Mouse (Mus musculus) limb, embryonic 12.5 days (tissue): Measurements from ENCODE around the gene Mfap5. TPM values are rescaled to one million over a fixed set of nuclear protein-coding genes. Genes with fewer than 3 reads are reported as not detected.
A peak's percentile ranks its signal among the peaks of the same experiment; 100 is the strongest.

Source experiments
- ATAC-seq: fragments of 200-750 bp; cut with Nextera tagmentation; 2 replicates; pipeline ENCODE4 v1.8.0; 2017; ENCODE audit warnings: low read depth, moderate TSS enrichment; ENCODE audit not compliant: insufficient number of reproducible peaks, insufficient read depth, low FRiP score, low TSS enrichment
- H3K27ac ChIP-seq: fragments of 300-500 bp; sonication (generic); 2 replicates; pipeline ENCODE4 v1.5.1; 2016; ENCODE audit warnings: mild to moderate bottlenecking, moderate library complexity
- H3K27me3 ChIP-seq: fragments of 300-500 bp; sonication (generic); 2 replicates; pipeline ENCODE4 v1.6.1; 2016; ENCODE audit warnings: mild to moderate bottlenecking, moderate library complexity
- H3K36me3 ChIP-seq: fragments of 300-500 bp; sonication (generic); 2 replicates; pipeline ENCODE4 v1.6.1; 2016; ENCODE audit warnings: mild to moderate bottlenecking, moderate library complexity
- H3K4me1 ChIP-seq: fragments of 300-500 bp; sonication (generic); replicated peaks from 2 replicates; pipeline ENCODE4 v1.6.1; 2016
- H3K4me2 ChIP-seq: fragments of 300-500 bp; sonication (generic); 2 replicates; pipeline ENCODE4 v1.6.1; 2016; ENCODE audit warnings: mild to moderate bottlenecking, moderate library complexity
- H3K4me3 ChIP-seq: fragments of 300-500 bp; sonication (generic); replicated peaks from 2 replicates; pipeline ENCODE4 v1.5.1; 2016; ENCODE audit warnings: mild to moderate bottlenecking
- H3K9ac ChIP-seq: fragments of 300-500 bp; sonication (generic); replicated peaks from 2 replicates; pipeline ENCODE4 v1.6.1; 2016; ENCODE audit warnings: mild to moderate bottlenecking, moderate library complexity
- H3K9me3 ChIP-seq: fragments of 300-500 bp; sonication (generic); 2 replicates; pipeline ENCODE4 v1.6.1; 2016; ENCODE audit warnings: mild to moderate bottlenecking, moderate library complexity
- WGBS: fragments of 180-500 bp; shearing (Covaris S2); methylation state at CpG from one replicate; pipeline ENCODE4 v1.1.7; 2016; 5-methylcytosine and 5-hydroxymethylcytosine counted together
- polyA plus RNA-seq: library from polyadenylated mRNA; unstranded; fragments of >200 nt; fragmentation: Nextera tagmentation; extraction: Ambion mirVana; gene quantifications from 2 replicates; pipeline ENCODE4 v1.2.1, GENCODE M21; 2016

Gene Mfap5
- polyA plus RNA-seq, 1 experiment from 2014 or later = 1.2 TPM

DNA sequence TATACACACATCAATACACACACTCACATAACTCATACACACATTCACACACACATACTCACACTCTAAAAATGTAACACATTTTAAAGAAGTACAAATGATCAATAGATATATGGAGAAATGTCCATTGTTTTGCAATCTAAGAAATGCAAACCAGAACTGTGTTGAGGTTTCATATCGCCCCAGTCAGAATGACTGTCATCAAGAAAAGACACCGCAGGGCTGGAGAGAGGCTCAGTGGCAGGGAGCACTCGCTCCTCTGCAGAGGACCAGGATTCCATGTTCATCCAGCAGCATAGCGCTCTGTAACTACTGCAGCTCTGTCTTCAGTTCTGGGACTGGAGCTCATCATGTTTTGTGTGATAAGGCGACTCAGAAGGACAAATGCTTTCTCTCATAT lies 37.9 kb downstream of the Mfap5 start:
- Histone ChIP-seq H3K27me3 (no peaks in the 10 kb centered on the region), H3K4me1 (peaks cover 15% of the 10 kb centered on the region), H3K4me2 (no peak overlapping the region), H3K27ac (no peak overlapping the region), H3K9me3 (no peaks in the 10 kb centered on the region), H3K36me3 (no peaks in the 10 kb centered on the region), H3K4me3 (no peak overlapping the region), H3K9ac (no peak overlapping the region)
- no peak for ATAC-seq
- WGBS = 83% methylated on average over 5 of the region's 5 CpGs

DNA sequence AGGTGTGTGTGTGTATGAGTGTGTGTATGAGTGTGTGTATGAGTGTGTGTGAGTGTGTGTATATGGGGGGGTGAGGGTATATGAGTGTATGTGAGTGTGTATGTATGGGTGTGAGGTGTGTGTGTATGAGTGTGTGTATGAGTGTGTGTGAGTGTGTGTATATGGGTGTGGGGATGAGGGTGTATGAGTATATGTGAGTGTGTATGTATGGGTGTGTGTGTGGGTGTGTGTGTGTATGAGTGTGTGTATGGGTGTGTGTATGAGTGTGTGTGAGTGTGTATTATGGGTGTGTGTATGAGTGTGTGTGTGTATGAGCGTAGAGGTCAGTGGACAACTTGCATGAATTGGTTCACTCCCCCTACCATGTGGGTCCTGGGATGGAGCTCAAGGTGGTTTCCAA lies 39.0 kb downstream of the Mfap5 start:
- no peak for ATAC-seq
- peaks cover 15% of the 10 kb centered on the region for H3K4me1 ChIP-seq
- H3K4me3 ChIP-seq = no peak overlapping the region
- no peaks in the 10 kb centered on the region for H3K36me3 ChIP-seq
- peak overlapping the region; percentile 66 for H3K27ac ChIP-seq
- 88% methylated on average over 1 of the region's 1 CpGs for WGBS
- H3K27me3 ChIP-seq = no peaks in the 10 kb centered on the region
- H3K9me3 ChIP-seq = no peaks in the 10 kb centered on the region
- no peak overlapping the region for H3K4me2 ChIP-seq
- H3K9ac ChIP-seq = no peak overlapping the region

DNA sequence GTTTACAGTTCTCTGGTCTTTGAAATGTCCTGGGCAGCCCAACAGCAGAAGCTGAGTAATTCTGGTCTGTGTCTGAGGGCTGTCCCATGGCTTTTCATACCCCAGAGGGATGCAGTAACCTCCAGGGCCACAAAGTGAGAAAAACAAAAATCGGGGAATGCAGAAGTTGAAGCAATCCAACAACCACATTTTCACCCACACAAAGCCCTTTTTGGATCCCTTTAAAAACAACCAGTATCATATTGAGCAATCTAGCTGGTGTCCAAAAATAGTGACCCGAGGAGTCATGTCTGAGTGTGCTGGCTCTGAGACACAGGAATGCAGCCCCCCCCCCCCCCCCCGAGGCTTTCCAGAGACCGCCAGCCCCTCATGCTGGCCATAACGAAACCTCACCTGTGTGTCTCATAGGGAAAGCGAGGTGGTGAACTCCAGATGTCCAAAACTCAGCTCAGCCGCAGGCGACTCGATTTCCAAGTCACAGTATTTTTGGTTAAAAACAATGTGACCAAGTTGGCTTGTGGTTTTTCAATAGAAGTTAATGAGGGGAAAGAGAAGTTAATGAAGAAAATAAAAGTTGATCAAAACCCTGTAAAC lies 39.7 kb downstream of the Mfap5 start:
- peaks cover 15% of the 10 kb centered on the region for H3K4me1 ChIP-seq
- H3K36me3 ChIP-seq = no peaks in the 10 kb centered on the region
- 52% methylated on average over 9 of the region's 9 CpGs for WGBS
- no peak overlapping the region for H3K4me3 ChIP-seq
- no peaks in the 10 kb centered on the region for H3K9me3 ChIP-seq
- H3K27ac ChIP-seq = peak overlapping the region; percentile 74
- H3K4me2 ChIP-seq = peak overlapping the region; percentile 21; the same call in 1 of the 2 replicates
- H3K9ac ChIP-seq = no peak overlapping the region
- no peaks in the 10 kb centered on the region for H3K27me3 ChIP-seq
- ATAC-seq = peak; percentile 54; the same call in 1 of the 2 replicates

DNA sequence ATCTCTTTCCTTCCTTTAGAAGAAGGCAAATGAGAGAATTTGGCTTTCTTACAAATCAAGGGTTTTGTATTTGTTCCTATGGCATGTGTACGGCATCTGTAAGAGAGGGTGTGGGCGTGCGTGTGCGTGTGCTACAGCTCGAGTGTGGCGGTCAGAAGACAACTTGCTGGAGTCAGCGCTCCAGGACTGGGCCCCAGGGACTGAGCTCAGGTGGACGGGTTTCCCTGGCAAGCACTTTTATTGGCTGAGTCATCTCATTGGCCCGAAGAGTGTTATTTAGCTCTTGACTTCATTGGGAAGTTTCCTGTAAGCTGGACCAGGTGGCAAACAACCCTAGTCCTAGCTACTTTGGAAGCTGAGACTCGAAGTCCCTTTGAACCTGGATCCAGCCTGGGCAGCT lies 40.3 kb downstream of the Mfap5 start:
- peak overlapping the region; percentile 21; the same call in 1 of the 2 replicates for H3K4me2 ChIP-seq
- no peaks in the 10 kb centered on the region for H3K36me3 ChIP-seq
- ATAC-seq = peak; percentile 77
- H3K27me3 ChIP-seq = no peaks in the 10 kb centered on the region
- 54% methylated on average over 10 of the region's 10 CpGs for WGBS
- H3K9ac ChIP-seq = no peak overlapping the region
- no peaks in the 10 kb centered on the region for H3K9me3 ChIP-seq
- peaks cover 15% of the 10 kb centered on the region for H3K4me1 ChIP-seq
- no peak overlapping the region for H3K4me3 ChIP-seq
- H3K27ac ChIP-seq = peak overlapping the region; percentile 74

DNA sequence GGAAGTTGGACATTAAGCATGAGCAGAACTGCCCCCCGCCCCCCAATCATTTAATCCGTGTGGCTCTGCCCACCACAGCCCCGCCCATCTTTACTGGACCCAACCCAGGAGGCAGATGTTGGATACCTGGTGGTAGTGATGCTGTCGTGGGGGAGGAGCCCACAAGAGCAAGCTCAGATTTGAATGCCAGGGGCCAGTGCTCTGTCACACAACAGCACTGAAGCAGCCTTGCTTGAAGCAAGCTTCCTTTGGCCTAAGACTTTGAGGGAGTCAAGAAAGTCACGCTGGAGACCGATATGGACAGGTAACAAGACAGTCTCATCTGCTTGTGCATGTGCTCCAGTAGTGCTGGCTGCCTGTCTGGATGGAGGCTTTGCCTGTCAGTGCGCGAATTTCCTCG lies 48.0 kb downstream of the Mfap5 start, which contains the start of gene Aicda:
Aicda (plus strand) TSS at position 196 of the 400 bp plus-strand sequence.
- no peak within 1 kb of the TSS for H3K9ac ChIP-seq
- no peak within 1 kb of the TSS for H3K4me2 ChIP-seq
- H3K27ac ChIP-seq = no peak within 1 kb of the TSS
- H3K36me3 ChIP-seq = no peaks in the 10 kb centered on the region
- ATAC-seq = no peak
- no peaks in the 10 kb centered on the region for H3K9me3 ChIP-seq
- H3K4me3 ChIP-seq = no peak within 1 kb of the TSS
- H3K4me1 ChIP-seq = no peaks in the 10 kb centered on the region
- WGBS = 57% methylated on average over 9 of the region's 9 CpGs
- peaks cover 9% of the 10 kb centered on the region; the same call in 1 of the 2 replicates for H3K27me3 ChIP-seq

DNA sequence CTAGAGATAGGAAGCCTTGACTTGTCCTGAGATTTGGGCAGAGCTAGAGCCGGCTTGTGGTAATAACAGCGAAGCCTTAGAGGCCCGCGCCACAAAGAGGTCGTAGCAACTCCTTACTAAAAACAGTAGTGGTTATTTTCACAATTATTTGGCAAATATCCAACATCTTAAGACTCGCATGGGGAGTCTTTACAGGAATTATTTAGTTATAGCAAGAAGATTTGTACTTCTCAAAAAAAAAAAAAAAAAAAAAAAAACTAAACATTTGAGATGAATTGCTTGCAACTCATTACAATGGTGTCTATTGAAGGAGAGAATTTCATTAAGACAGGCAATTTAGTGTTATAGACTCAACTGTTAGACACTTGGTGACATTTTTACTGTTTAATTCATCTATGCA lies 48.5 kb downstream of the Mfap5 start:
- Histone ChIP-seq H3K4me1 (no peaks in the 10 kb centered on the region), H3K9me3 (no peaks in the 10 kb centered on the region), H3K9ac (no peak overlapping the region), H3K27ac (no peak overlapping the region), H3K4me2 (no peak overlapping the region), H3K36me3 (no peaks in the 10 kb centered on the region), H3K27me3 (peaks cover 9% of the 10 kb centered on the region; the same call in 1 of the 2 replicates), H3K4me3 (no peak overlapping the region)
- no peak for ATAC-seq
- 80% methylated on average over 6 of the region's 6 CpGs for WGBS

DNA sequence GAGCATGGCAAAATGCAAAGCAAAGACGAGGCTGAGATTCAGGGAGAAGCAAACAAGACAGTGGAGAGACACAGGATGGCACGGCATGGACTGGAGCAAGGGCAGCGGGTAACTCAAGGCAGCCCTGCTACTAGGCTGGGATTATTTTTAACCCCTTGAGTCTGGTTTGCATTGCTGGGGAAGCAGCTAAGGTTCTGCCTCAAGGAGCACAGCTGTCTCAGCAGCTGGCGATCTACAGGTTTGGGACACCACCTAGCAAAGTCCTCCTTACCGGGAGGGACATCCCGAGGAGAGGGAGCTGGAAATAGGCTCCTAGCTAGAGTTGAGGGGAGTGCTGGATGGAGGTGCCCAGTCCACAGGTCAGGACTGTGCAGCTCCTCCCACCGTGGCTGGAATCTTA lies 49.6 kb downstream of the Mfap5 start:
- no peak overlapping the region for H3K9ac ChIP-seq
- 42% methylated on average over 7 of the region's 7 CpGs for WGBS
- no peaks in the 10 kb centered on the region for H3K36me3 ChIP-seq
- no peak overlapping the region for H3K27ac ChIP-seq
- 0 out of 2 replicates have a peak, but pooled peaks cover 2% of the 10 kb centered on the region for H3K4me1 ChIP-seq
- H3K4me2 ChIP-seq = no peak overlapping the region
- H3K9me3 ChIP-seq = no peaks in the 10 kb centered on the region
- ATAC-seq = no peak
- no peak overlapping the region for H3K4me3 ChIP-seq
- H3K27me3 ChIP-seq = peaks cover 9% of the 10 kb centered on the region; the same call in 1 of the 2 replicates

DNA sequence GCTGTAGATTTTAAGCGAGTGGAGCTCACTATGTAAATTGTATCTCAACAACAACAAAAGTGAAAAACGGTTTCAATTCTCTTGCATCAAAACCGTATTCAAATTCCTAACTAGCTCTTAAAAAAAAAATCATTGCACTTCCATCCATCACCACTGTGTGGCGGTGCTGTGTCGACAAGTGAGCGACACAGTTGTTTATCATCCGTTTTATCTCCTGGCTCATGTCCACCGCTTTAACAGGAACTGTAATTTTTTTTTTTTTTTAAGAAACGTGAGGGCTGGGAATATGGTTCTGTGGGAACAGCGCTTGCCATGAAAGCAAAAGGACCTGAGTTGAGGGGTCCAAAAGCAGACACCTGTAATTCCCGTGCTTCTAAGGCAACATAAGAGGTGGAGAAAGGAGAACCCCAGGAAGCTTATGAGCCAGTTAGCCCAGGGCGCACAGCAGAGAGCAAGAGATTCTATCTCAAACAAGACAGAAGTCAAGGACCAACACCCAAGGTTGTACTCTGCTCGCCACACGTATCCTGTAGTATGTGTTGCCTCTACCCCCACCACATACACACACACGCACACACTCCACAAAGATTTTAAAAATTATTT lies 51.4 kb downstream of the Mfap5 start:
- H3K4me2 ChIP-seq = peak overlapping the region; percentile 28; the same call in 1 of the 2 replicates
- no peak for ATAC-seq

DNA sequence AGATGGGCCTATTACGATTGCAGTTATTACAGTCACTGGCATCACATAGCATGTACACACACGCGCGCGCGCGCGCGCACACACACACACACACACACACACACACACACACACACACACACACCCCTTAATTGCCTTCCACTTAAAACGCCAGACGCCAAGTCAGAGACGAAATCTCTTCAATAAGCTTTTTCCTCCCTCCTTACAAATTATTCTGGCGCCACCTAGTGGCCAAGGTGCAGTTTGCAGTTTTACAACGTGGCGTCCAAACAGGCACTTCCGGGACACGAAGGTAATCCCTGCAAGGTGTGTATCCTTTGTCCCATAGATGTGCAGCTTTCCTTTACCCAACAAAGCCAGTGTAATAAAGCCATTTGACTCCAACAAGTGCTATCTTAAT lies 54.8 kb downstream of the Mfap5 start:
- WGBS = 11% methylated on average over 17 of the region's 17 CpGs
- H3K4me3 ChIP-seq = peak overlapping the region; percentile 15; the same call in 1 of the 2 replicates
- 0 out of 2 replicates have a peak, but pooled peaks cover 4% of the 10 kb centered on the region for H3K4me1 ChIP-seq
- no peaks in the 10 kb centered on the region for H3K36me3 ChIP-seq
- H3K27ac ChIP-seq = no peak overlapping the region
- 0 out of 2 replicates have a peak overlapping the region, but pooled peaks have one; percentile 37 for H3K9ac ChIP-seq
- no peaks in the 10 kb centered on the region for H3K9me3 ChIP-seq
- peaks cover 13% of the 10 kb centered on the region; the same call in 1 of the 2 replicates for H3K27me3 ChIP-seq
- H3K4me2 ChIP-seq = peak overlapping the region; percentile 50
- no peak for ATAC-seq

More for the DNA sequence above, 51.4 kb downstream of the Mfap5 start:
- Histone ChIP-seq H3K27ac (no peak overlapping the region), H3K4me1 (0 out of 2 replicates have a peak, but pooled peaks cover 2% of the 10 kb centered on the region), H3K4me3 (no peak overlapping the region), H3K9me3 (no peaks in the 10 kb centered on the region), H3K9ac (no peak overlapping the region), H3K27me3 (peaks cover 16% of the 10 kb centered on the region; the same call in 1 of the 2 replicates), H3K36me3 (no peaks in the 10 kb centered on the region)
- 26% methylated on average over 15 of the region's 15 CpGs for WGBS

DNA sequence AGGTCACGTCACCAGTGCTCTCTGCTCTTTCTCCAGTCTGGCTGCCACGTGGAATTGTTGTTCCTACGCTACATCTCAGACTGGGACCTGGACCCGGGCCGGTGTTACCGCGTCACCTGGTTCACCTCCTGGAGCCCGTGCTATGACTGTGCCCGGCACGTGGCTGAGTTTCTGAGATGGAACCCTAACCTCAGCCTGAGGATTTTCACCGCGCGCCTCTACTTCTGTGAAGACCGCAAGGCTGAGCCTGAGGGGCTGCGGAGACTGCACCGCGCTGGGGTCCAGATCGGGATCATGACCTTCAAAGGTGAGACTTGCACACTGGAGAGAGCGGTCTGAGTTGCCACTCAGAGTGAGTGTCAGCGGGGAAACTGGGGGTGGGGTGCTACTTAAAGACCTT lies 55.4 kb downstream of the Mfap5 start:
- Histone ChIP-seq H3K36me3 (no peaks in the 10 kb centered on the region), H3K27ac (no peak overlapping the region), H3K9ac (no peak overlapping the region), H3K4me3 (no peak overlapping the region), H3K27me3 (peaks cover 12% of the 10 kb centered on the region; the same call in 1 of the 2 replicates), H3K4me2 (no peak overlapping the region), H3K9me3 (no peaks in the 10 kb centered on the region), H3K4me1 (0 out of 2 replicates have a peak, but pooled peaks cover 4% of the 10 kb centered on the region)
- 82% methylated on average over 20 of the region's 20 CpGs for WGBS
- no peak for ATAC-seq

DNA sequence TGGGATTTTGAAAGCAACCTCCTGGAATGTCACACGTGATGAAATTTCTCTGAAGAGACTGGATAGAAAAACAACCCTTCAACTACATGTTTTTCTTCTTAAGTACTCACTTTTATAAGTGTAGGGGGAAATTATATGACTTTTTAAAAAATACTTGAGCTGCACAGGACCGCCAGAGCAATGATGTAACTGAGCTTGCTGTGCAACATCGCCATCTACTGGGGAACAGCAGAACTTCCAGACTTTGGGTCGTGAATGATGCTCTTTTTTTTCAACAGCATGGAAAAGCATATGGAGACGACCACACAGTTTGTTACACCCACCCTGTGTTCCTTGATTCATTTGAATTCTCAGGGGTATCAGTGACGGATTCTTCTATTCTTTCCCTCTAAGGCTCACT lies 56.8 kb downstream of the Mfap5 start:
- H3K27me3 ChIP-seq = peaks cover 12% of the 10 kb centered on the region
- no peak for ATAC-seq
- H3K9ac ChIP-seq = no peak overlapping the region
- no peaks in the 10 kb centered on the region for H3K36me3 ChIP-seq
- no peak overlapping the region for H3K27ac ChIP-seq
- WGBS = 1% methylated on average over 6 of the region's 6 CpGs
- H3K4me3 ChIP-seq = no peak overlapping the region
- 0 out of 2 replicates have a peak, but pooled peaks cover 4% of the 10 kb centered on the region for H3K4me1 ChIP-seq
- no peaks in the 10 kb centered on the region for H3K9me3 ChIP-seq
- H3K4me2 ChIP-seq = no peak overlapping the region
